Mouse (Mus musculus) c-Kit-negative CD71-positive TER-119-positive erythroid progenitor cells, embryonic 14.5 days (primary cell): Measurements from ENCODE around the gene Stard8.
"Not testable (repeated sequence)": the region's sequence is repeated elsewhere in the genome, so short reads cannot be mapped to it uniquely, and the experiment has no call there.

Experiments
- DNase-seq: peaks from one replicate; pipeline ENCODE4 v3.0.0-alpha.2; 2013; ENCODE audit warnings: low read depth, low spot score

The Stard8 gene

GRCm38 (mm10) chrX:99046360-99047055 is 43.5 kb downstream of the Stard8 start:
- no peak for DNase-seq

DNA sequence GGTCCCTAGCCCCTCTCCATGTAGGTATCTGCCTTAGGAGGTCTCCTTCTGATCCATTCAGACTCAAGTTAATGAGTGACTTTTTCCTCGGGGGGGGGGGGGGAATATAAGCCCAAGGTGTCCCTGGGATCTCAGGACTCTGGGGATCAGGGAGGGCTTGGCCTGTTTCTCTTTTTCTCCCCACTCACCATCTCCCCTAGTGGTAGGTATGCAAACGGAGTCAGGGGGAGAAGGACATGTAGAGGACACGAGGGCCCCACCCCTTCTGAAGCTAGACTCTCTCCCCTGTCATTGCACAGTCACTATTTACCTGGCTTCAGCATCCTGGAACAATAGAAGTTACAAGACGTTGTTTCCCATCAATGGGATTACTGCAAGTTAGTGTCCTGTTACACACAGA is 45.1 kb downstream of the Stard8 start:
- DNase-seq, result no peak

DNA sequence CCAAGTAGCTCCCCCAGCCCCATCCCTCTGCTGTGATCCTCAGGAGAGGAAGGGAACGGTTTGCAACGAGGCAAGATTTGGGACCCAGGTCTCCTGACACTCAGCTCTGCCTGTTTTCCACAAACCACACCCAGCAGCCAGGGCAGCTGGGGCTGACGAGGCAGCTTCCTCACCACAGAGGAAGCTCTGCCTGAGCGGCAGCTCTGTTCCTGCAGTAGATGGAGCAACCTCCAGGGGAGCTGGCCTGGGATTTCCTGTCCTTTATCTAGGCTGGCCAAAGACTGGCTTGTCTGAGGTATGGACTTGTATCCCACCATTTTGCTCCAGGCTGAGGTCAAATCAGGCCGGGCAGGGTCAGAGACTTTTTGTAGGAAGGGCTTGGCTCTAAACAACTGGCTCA is 46.2 kb downstream of the Stard8 start:
- DNase-seq, result no peak

DNA sequence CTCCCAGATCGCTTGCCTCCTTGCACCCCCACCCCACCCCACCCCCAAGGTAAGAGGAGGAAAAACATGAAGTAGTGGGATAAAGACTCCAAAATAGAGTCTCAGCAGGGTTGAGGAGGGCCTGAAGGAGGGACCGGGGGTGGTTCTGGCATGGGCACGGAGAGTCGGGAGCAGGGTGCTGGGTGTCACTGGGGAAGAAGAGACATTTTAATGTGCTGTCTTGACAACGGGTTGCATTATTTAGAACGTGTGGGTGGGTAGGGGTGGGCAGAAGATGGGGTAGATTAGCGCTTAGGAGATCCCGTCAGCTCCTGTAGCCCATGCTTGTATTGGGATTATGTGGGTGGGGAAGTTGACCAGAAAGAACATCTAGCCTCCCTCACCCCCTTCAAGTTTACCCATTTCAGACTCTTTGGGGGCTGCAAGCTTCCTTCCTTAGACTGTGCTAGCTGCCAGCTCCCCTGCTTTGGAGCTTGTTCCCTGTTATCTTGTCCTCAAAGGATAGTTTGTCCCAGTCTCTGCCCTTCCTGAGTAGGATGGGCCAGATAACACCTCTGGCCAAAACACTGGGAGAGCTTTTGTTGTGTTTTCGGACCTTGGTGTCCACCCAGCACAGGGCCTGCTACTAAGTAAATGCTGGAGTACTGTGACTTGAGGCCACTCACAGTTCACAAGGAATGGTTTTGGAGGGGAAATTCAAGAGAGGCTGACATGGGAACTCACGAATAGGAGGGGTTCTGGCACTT is 47.9 kb downstream of the Stard8 start:
- no peak for DNase-seq

GRCm38 (mm10) chrX:99052255-99052654 is 49.2 kb downstream of the Stard8 start:
- DNase-seq, result no peak

GRCm38 (mm10) chrX:99054512-99054911 is 51.5 kb downstream of the Stard8 start:
- no peak for DNase-seq

DNA sequence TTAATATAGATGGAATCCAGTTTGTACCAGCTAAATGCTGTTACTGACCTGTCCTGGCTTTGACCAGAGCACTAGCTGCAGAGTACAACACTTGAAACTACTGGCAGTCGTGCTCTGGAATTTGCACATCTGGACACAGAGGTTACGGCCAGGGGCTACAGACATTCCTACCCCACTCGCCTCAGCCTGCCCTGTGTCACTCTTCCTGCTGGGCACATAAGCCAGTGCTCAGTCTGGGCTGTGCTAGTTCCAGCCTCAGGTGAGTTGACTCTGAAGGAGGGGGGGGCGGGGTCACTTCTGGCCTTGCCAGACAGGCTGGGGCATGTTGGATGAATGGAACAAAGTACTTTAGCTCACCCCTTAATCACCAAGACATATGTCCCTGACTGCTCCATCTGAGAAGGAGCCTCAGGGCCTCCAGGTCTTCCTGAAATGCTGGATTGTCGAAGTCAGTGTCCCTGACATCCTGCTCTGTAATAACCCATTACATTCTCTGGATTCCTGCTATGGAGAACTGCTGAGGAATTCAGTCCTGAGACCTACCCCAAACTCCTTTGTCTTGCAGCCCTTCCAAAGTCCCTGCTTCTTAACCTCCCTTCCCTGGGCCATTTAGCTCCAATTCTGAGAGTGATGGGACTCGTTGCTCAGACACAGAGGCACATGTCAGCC is 54.9 kb downstream of the Stard8 start:
- DNase-seq, result no peak

- DNase-seq, result no peak
Observed at GRCm38 (mm10) chrX:99059119-99059518, 56.1 kb downstream of the Stard8 start.

DNA sequence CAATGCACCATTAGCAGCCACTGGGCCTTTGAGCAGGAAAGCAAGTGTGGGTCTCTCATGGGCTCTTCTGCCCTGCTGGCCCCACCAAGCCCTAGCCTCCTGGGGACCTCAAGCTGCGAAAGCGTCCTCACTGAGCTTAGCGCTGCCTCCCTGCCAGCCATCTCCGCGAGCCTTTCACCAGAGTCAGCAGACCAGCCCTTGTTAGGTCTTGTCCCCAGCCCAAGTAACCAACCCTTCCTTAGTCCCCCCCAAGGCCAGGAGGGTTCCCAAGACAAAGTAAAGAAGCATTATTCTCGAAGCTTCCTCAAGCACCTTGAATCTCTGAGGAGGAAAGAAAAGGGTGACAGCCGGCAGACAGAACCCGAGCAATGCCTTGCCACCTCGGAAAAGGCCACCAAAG is 62.5 kb downstream of the Stard8 start:
- no peak for DNase-seq

- no peak for DNase-seq
Observed at GRCm38 (mm10) chrX:99066550-99066949, 63.5 kb downstream of the Stard8 start.

- DNase-seq, result no peak
Observed at GRCm38 (mm10) chrX:99067232-99067631, 64.2 kb downstream of the Stard8 start.

DNA sequence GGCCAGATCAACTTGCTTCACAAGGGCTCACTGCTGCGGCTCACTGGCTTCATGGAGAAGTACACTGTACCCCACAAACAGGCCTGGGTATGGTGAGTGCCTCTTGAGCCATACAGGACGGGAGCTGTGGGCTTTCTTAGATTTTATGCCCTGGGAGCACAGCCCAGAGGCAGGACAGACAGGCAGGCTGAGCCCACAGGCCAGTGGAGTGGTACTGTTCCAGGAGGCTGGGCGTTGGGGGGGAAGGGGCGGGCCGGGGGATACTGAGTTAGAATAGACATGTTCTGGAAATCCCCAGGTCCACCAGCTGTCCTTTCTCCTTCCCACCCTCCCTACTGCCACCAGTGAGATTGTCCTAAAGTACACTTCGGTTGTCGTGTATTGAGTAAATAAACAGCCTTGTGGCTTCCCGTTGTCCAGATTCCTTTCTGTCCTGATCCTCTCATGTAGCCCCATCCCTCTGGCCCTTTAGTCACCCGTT is 64.7 kb downstream of the Stard8 start:
- DNase-seq, result no peak

DNA sequence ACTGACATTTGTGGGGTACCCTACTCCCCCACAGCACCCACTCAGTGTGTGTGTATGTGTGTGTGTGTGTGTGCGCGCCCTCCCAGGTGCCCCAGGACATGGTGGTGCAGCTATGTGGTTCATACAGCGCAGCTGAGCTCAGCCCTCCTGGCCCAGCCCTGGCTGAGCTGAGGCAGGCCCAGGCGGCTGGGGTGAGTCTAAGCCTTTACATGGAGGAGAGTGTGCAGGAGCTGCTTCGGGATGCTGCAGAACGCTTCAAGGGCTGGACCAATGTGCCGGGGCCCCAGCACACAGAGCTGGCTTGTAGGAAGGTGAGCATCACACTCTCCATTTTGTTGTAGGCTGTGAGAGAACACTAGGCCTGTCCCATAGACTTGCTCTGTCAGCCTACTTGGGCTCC is 68.1 kb downstream of the Stard8 start:
- no peak for DNase-seq

- DNase-seq, result no peak
Observed at GRCm38 (mm10) chrX:99072596-99072995, 69.5 kb downstream of the Stard8 start.

GRCm38 (mm10) chrX:99075111-99075510 is 72.1 kb downstream of the Stard8 start:
- DNase-seq, result no peak

DNA sequence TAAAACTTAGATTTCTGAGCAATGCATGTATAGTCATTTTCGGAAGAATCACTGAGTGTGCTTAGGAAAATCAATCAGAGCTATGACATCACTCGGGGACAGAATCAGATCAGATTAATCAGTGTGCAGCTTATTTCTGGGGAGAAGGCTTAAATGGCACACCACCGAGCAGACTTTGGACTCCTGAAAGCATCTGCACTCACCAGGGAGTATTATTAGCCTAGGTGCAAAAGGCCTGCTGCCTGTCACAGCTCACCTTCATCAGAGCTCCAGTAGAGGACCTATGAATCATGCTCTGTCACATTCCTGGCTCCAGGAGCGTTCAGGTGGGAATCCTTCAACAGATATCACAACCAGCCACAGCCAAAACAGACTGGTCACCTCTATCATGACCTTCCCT is 73.4 kb downstream of the Stard8 start:
- DNase-seq, result no peak

DNA sequence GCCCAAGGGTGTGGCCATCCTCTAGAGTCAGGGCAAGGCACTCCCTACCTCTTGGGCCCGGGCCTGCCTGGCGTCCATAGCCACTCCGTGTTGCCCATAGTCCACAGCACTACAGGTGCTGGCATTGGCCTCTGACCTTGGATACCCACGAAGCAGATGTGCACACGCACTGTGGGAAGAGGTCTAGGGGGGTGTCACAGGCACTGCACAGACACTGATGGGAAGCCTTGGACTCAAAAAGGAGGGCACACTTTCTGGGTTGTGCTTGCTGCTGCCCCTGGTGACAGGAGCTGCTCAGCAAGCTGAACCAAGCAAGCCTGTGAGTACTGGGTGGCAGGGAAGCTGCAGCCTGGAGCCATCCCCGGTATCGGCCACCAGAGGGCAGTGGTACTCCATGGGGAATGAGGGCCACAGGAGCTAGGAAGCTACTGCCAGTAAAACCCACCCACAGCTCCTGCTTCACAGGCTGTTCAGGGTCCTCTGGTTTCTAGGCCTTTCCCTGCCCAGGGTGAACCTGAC is 75.4 kb downstream of the Stard8 start:
- not testable (repeated sequence) for DNase-seq

DNA sequence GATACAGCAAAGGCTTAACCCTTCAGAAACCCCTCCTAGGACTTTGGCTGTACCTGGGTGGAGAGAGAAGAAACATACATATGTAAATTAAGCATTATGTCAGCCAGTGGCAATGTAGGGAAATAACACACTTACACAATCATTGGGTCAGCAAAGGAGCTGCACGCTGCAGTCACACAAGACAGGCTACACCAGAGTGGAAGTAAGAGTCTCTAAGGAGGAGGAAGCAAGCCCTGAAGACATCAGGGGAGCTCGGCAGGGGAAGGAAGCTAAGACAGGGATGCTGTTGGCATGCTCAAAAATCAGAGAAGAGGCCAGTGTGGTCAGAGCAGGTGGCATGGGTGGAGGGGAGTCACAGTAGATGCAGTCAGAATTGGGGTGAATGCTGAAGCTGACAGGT is 89.7 kb downstream of the Stard8 start:
- DNase-seq, result no peak

DNA sequence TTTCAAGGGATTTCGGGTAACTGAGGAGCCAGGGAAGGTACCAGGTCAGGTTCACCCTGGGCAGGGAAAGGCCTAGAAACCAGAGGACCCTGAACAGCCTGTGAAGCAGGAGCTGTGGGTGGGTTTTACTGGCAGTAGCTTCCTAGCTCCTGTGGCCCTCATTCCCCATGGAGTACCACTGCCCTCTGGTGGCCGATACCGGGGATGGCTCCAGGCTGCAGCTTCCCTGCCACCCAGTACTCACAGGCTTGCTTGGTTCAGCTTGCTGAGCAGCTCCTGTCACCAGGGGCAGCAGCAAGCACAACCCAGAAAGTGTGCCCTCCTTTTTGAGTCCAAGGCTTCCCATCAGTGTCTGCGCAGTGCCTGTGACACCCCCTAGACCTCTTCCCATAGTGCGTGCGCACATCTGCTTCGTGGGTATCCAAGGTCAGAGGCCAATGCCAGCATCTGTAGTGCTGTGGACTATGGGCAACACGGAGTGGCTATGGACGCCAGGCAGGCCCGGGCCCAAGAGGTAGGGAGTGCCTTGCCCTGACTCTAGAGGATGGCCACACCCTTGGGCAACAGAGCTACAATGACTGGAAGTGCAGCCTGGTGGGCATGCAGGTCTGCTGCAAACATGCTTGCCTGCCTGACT is 108.2 kb downstream of the Stard8 start:
- not testable (repeated sequence) for DNase-seq

GRCm38 (mm10) chrX:99119510-99119909 is 116.5 kb downstream of the Stard8 start:
- no peak for DNase-seq
